Mouse (Mus musculus) frontal cortex, adult 2 months (tissue): Measurements from ENCODE around the gene Jtb. TPM values are rescaled to one million over a fixed set of nuclear protein-coding genes. Genes with fewer than 3 reads are reported as not detected.

ENCODE experiments used
- DNase-seq, 2 experiments: peaks; one replicate each; pipeline ENCODE4 v3.0.0; 2022; ENCODE audit warnings: low spot score in 1 of 2; ENCODE audit errors: extremely low spot score in 1 of 2
- polyA plus RNA-seq: library from polyadenylated mRNA; depleted of rRNA; stranded (reverse); fragments of >200 nt; gene quantifications from 2 replicates; pipeline ENCODE4 v1.2.3, GENCODE M21; 2012; rRNA removed

Jtb gene
- 52.7 and 57.6 TPM in 2 replicates for polyA plus RNA-seq

DNA sequence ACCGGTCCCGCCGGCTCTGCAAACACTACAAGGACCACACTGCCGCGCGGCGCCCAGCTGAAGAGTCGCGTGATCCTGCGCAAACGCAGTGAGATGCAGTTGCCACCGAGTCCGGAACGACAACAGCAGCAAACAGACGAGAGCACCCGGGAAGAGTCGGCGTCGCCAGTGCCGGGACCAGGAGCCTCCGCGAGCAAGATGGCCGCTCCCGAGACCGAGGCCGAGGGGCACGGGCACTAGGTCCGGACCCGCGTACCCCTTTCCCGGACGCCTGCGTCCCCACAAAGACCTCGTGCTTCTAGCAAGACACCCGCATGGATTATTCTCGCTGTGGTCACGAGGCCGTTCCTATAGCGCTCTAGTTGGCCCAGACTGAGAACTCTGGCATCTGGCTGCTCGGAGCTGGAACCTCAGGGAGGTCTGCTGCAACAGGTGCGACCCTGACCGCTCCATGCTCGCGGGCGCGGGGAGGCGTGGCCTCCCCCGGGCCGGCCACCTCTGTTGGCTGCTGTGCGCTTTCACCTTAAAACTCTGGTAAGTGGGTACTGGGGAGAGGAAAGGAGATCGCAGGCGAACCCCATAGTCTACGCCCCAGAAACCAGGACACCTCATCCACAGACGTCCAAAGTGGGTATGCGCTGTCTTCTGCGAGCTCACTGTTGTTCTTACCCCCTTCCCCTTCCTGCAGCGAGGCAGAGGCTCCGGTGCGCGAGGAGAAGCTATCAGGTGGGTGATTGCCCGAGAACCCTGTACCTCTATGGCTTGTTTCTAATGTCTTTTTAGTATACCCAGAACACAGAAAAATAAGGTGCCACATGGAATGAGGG is at the start of gene Jtb:
Jtb (plus strand) TSS at position 91 of the 827 bp plus-strand sequence.
- peak; percentile 95 to 97 for DNase-seq

DNA sequence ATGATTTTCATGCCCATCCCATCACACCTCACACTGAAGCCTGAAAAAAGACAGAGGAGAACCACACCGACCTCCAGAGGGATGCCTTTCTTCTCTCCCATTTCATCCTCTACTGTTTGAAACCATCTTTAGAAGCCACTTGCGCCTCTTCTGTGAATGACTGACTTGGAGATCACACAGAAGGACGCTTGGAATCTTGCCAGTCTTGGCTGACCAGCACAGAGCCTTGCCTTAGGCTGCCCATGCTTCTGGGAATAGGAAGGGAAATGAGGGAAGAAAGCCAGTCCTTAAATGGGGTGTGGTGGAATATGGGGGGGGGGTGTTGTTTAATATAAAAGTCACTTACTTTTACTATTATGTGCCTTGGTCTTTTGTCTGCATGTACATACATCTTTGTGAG is 47.8 kb upstream of the Jtb start:
- no peak for DNase-seq

DNA sequence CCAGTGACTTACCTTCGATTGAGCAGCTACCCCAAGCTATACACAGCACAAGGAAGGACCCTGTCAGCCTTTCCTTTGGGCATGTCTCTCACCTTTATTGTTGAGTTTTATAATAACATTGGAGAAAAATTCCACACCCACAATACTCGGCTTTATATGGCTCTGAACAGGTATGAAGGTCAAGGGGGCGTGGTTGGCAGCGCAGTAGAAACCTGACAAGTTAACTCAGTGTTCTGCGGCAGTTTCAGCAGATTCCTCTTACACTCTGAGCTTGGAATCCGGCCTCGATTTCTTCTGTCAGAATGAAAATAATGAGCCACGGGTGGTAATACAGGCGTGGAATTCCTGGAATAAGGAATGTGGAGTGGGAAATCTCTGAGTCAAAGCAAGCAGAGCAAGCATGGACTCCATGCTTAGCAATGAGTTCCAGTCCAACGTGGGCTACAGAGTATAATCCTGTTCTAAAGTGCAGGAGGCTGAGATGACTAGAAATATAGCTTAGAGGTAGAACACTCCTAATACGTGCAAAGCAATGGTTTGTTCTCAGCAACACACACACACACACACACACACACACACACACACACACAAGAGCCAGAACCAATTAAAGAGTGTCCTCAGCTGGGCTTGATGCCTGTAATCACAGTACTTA is 40.4 kb upstream of the Jtb start:
- no peak for DNase-seq

DNA sequence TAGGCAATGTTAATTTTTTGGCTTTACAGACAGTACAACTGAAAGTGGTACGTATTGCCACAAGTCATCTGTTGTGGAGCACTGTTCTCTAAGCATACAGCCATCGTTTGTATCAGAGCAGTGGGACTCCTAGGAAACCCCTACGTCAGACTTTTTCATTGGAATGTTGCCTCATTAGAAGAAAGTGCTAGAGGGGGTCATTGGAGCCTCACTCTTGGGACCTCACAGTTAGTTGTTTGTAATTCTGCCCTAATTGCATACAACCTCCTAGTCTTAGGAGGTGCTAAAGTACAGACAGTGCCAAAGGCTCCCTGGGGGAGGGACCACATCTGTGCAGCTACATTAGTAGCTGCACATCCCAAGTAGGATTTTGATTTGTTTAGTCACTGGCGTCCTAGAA is 36.6 kb upstream of the Jtb start:
- no peak for DNase-seq

DNA sequence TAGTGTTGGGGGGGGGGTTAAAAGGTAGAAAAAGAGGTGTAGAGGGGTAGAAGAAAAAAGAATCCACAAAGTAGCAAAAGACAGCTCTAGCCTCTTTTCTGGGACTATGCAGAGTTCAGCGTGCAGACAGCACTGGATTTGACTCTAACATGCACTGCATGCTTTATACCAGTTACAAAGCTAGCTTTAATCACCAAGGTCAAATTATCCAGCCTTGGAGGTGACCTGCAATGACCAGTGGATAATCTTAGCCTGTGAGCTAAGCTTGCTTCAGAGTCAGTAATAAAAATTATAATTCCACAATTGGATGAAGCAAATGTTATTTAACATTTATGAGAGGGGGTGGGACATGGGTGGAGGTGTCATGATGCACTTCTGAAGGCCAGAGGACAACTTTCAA is 35.8 kb upstream of the Jtb start:
- no peak for DNase-seq

DNA sequence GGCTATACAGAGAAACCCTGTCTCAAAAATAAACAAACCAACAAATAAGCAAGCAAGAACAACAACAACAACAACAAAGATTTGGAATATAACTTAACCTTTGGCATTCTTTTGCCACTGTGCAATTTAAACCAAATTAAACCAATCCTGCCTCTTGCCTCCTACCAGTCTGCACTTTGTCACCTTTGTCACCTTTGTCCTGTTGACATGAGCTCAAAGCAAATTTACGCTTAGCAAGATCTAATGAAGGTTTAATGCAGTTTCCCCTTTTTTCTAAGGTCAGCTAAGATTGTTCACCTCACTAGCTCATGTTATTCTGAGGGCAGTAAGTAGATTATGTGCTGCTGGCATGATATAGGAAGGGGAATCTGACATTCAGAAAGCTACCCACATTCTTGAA is 33.8 kb upstream of the Jtb start:
- DNase-seq, result no peak

DNA sequence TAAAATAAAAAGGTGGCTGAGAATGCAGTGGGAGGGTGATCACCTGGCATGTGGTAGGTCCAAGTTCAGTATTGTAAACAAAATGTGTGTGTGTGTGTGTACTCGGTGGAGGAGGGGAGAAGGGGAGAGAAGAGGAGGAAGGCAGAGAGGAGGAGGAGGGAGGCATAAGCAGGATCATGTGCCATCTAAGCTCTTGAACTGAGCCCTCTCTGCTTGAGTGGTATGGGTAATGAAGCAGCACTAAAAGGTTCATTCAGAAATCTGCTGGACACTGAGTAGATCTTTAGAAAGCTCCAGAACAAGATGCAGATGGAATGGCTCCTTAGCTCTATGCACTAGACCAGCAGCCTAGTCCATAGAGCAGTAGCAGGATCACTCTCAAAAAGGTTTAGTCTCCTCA is 28.5 kb upstream of the Jtb start:
- DNase-seq, result no peak

DNA sequence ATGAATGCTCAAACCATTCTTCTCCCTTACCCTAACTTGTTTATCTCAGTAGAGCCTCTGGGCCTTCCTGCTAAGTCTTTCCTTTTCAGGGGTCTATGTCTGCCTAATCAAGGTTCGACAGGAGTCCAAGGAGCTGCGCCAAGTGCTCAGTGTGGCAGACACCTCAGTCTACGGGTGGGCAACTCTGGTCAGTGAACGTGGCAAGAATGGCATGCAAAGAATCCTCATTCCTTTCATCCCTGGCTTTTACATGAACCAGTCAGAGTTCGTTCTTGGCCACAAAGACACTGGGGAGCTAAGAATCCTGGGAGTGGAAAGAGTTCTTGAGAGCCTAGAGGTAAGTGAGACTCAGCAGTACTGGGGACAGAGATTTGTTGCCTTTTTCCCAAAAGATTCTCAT is 27.8 kb upstream of the Jtb start:
- DNase-seq, result no peak

DNA sequence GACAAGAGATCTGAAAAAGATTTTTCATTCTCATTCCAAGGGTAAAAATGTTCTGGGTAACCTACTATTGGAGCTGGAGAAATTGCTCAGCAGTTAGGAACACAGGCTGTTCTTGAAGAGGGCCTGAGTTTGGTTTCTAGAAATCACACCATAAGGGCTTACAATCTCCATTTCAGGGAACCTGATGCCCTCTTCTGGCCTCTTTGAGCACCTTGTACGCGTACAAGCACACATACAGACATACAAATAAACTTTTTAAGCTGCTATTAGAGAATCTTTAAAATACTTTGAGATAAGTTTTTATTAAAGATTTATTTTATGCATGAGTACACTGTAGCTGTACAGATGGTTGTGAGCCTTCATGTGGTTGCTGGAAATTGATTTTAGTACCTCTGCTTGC is 26.8 kb upstream of the Jtb start:
- no peak for DNase-seq

DNA sequence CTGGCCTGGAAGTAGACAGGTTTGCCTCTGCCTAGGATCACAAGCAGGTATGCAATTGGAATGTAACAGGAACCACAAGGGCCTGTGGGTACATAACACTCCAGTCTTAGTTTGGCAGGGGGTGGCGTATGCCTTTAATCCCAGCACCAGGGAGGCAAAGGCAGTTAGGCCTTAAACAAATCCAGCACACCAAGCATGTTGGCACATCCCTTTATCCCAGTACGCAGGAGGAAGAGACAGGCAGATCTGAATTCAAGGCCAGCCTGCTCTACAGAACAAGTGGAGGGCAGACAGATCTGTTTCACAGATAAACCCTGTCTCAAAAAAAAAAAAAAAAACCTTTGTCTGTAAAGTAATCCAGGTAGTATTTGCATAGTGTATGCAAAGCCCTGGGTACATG is 22.7 kb upstream of the Jtb start:
- DNase-seq, result no peak

DNA sequence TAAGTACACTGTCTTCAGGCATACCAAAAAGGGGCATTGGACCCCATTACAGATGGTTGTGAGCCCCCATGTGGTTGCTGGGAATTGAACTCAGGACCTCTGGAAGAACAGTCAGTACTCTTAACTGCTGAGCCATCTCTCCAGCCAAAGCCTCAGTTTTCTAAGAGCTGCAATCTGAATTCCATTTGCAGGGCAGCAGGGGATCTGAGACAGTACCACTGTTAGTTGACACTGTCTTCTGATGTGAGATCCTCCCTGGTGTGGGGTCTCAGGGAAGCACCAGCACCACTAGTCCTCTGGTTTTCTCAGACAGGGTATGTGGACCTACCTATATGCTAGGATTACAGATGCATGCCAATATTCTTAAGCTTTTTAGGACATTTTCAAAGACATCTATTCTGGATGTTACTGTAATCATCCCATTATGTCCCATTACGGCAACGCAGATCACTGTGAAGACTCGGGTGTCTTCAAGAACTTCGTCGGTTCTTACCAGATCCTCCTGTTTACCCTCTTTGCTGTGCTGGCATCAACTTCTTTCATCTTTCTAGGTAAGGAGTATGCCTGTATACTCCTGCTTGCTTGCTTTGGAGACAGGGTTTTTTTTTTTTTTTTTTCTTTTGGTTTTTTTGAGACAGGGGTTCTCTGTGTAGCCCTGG is 21.4 kb upstream of the Jtb start:
- DNase-seq, result no peak

DNA sequence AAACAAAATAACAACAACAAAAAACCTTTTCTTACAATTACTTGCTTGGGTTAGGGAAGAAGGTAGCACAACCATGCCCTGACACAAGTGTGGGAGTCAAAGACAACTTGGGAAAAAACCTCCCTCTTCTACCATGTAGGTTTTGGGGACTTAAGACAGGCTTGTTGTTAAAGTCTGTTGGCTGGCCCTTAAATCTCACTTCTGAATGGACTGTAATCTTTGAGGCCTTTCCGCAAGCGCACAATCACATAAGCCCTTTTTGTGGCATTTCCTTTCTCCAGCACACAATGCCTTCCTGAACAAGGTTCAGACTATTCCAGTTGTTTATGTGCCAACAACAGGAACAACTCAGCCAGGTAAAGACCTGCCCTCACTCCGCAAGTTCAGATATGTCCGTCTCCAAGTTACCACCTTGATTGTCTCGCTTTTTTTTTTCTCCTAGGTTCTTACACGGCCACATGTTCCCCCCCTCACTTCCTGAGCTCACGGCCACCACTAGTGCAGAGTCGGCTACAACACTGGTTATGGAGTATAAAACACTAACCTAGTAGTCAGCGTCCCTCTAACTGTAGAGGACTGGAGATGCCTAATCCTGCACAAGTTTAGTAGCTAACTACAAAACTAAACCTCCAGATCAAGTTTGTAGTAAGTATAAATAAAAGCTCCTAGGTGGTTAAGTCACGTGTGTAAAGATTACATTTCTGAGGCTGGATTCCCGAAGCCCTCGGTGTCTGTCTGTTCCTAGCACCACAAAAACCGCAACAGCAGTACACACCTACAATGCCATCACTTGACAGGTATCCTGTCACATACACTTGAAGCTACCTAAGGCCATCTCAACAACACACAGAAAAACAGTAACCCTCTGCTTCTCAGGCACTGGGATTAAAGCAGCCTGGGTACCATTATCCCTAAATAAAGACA is 19.7 kb upstream of the Jtb start:
- DNase-seq, result no peak

DNA sequence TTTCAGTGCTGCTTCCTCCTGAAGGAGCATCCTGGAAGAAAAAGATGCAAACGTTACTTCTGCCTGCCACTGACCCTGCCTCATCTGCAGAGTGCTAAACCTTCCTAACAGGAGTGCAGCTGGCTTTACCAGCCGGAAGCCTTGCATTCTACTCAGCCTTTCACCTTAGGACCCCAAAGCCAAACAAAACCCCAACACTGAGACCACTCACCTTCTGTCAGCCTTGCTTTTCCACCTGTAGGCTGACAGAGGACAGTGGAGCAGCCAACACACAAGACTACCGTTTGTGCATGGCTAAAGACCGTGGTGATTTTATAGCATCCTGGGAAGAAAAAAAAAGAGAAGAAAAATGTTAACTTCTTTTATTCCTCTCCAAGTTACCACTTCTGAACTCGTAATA is 18.7 kb upstream of the Jtb start:
- DNase-seq, result no peak

DNA sequence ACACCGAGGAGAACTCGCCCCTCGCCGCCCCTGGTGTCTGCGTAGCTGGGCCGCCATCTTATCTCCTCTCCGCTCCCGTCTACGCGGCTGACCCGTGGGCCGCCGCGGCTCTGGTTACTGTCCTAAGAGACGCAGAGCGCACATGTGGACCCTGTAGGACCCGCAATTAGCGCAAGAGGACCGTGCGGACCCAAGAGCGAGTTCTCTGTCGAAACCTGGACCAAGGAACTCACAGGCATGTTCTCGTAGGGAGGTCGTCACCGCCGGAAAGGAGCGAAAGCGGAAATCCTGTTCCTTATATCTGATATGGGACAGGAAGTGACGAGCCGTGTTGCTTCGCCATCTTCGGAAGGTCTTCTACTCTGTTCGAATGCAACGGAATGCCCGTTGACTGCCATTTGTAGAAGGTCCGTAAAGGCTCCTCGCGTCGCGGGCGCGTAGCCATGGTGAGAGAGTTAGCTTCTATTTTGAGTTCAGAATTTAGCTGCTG is 18.0 kb upstream of the Jtb start, which contains the start of the genes Rps27 and Rab13:
Rps27 (minus strand) TSS at position 275 of the 490 bp plus-strand sequence.
Rab13 (plus strand) TSS at position 319 of the 490 bp plus-strand sequence.
- peak; percentile 94 to 96 for DNase-seq

DNA sequence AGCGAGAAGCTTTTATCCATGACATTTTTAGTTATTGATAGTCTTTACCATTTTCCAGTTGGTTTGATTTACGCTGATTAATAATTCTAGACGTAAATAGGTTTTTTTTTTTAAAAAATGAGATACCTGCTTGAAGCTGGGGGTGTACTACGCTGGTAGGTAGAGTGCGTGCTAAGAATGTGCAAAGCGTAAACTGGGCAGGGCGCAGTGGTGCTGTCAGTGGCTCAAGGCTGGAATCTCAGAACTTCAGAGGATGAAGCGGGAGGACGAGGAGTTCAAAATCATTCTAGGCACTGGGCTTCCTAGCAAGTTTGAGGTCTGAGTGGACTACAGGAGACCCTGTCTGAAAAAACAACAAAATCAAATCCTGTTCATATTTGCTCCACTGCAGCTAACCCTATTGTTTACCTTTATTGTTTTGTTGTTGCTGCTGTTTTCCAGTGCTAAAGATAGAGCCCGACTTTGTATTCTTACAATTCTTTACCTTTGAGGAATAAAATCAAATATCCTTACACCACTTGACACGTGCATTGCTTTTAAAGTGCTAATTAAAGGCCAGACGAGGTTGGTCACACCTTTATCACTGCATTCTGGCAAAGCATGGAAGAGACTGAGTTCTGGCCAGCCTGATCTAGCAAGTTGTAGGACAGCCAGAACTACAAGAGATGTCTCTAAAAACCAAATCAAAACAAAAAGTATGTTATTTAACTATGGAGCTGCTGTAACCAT is 17.3 kb upstream of the Jtb start:
- peak in 1 of 2 experiments; percentile 31 for DNase-seq

DNA sequence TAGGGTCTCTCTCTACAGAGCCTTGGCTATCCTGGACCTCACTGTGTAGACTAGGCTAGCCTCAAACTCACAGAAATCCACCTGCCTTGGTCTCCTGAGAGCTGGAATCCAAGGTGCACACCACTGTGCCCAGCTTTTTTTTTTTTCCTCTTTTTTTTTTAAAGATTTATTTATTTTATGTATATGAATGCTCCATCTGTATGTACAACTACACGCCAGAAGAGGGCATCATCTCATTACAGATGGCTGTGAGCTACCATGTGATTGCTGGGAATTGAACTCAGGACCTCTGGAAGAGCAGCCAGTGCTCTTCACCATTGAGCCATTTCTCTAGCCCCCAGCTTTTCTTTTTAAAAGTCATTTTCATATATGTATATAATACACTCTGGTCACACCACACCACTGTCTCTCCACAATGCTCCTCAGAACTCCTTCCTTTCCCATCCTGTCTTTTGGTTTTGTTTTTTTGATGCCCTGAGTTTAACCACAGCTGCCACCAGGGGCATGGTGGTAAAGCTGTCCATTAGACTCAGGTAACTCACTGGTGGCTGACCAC is 15.5 kb upstream of the Jtb start:
- DNase-seq, result no peak

DNA sequence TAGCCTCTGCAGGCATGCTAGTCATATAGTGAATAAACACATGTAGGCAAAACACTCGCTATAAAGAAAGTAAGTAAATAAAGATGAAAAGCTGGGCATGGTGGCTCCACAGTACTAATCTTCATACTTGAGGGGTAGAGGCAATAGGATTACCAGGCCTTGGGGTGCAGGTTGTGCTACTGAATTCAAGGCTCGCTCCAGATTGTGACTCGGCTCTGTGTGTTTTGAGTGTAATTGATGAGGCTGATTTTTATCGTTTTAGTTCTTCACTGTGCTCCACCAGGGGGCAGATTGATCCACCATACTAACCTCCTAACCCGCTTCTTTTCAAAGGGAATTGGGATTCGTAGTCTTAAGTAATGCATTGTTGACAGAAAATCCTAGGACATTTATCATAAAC is 11.3 kb upstream of the Jtb start:
- peak in 1 of 2 experiments; percentile 75 for DNase-seq

DNA sequence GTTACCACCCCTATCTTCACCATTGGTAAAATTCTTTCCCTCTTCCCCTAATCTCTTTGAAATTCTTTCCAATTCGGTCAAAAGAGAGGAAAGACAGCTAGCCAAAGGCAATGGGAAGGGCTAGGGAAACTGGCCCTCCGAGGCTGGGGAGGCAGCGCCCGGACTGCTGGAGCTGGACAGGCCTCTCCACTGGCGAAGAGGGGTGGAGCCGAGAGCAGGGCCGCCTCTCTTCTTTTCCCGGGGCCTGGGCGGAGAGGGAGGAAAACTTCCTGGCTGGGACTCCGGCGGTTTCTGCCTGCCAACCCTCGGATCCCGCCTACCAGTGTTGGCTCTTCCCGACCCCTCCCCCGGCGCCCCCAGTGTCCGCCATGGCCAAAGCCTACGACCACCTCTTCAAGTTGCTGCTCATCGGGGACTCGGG is 10.9 kb upstream of the Jtb start:
- peak in 1 of 2 experiments; percentile 47 for DNase-seq

DNA sequence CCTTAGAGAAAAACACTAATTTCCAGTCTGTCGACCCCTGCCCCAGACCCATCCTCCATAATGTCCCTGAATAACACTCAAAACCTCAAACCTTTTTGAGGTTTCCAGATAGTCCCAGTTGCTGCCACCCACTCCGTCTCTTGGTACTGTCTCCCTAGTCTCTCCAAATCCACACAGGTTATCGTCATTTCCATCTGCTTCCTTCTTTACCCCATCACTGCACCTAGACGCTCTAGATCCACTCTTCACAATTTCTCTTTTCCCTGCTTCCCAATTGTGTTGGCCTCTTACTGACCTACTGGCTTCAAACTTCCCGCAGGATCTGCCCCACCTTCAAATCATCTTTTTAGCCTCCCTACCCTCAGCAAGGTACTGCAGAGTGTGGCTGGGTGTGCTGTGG is 10.3 kb upstream of the Jtb start:
- no peak for DNase-seq
